Mouse (Mus musculus) intestine, postnatal 0 days (tissue): ENCODE results near the gene Mtfmt. TPM values are rescaled to one million over a fixed set of nuclear protein-coding genes. Genes with fewer than 3 reads are reported as not detected.
A peak's percentile ranks its signal among the peaks of the same experiment; 100 is the strongest.

Experiments used
- ATAC-seq: fragments of 200-750 bp; cut with Nextera tagmentation; 2 replicates; pipeline ENCODE4 v1.8.0; 2017; ENCODE audit warnings: mild to moderate bottlenecking, moderate TSS enrichment, moderate library complexity
- H3K27ac ChIP-seq: fragments of 300-500 bp; sonication (generic); 2 replicates; pipeline ENCODE4 v1.5.1; 2014; ENCODE audit warnings: mild to moderate bottlenecking, low read depth, low read length, moderate library complexity
- H3K27me3 ChIP-seq: fragments of 300-500 bp; sonication (generic); replicated peaks from 2 replicates; pipeline ENCODE4 v1.6.1; 2014; ENCODE audit warnings: low read length, mixed read lengths; ENCODE audit not compliant: control insufficient read depth, insufficient read depth
- H3K36me3 ChIP-seq: fragments of 300-500 bp; sonication (generic); 2 replicates; pipeline ENCODE4 v1.6.1; 2014; ENCODE audit warnings: mild to moderate bottlenecking, moderate library complexity; ENCODE audit not compliant: control insufficient read depth, insufficient read depth
- H3K4me1 ChIP-seq: fragments of 300-500 bp; sonication (generic); replicated peaks from 2 replicates; pipeline ENCODE4 v1.6.1; 2014; ENCODE audit warnings: antibody characterized with exemption, low read length, mixed read lengths; ENCODE audit not compliant: control insufficient read depth, insufficient read depth
- H3K4me2 ChIP-seq: fragments of 300-500 bp; sonication (generic); replicated peaks from 2 replicates; pipeline ENCODE4 v1.6.1; 2014; ENCODE audit warnings: low read depth, mild to moderate bottlenecking, moderate library complexity
- H3K4me3 ChIP-seq: fragments of 300-500 bp; sonication (generic); 2 replicates; pipeline ENCODE4 v1.5.1; 2014; ENCODE audit warnings: low read depth, low read length
- H3K9ac ChIP-seq: fragments of 300-500 bp; sonication (generic); 2 replicates; pipeline ENCODE4 v1.6.1; 2014; ENCODE audit warnings: mild to moderate bottlenecking, low read depth, low read length
- H3K9me3 ChIP-seq: fragments of 300-500 bp; sonication (generic); 2 replicates; pipeline ENCODE4 v1.6.1; 2016; ENCODE audit warnings: mixed run types; ENCODE audit not compliant: control insufficient read depth
- CTCF ChIP-seq: sonication (generic); IDR thresholded peaks from 2 replicates; pipeline ENCODE4 v1.5.1; 2016; ENCODE audit warnings: low read depth, mild to moderate bottlenecking, control low read depth, antibody characterized with exemption, moderate library complexity
- WGBS: fragments of 180-500 bp; shearing (Covaris S2); extraction: QIAGEN DNeasy Blood & Tissue Kit; methylation state at CpG from one replicate; pipeline ENCODE4 v1.1.7; 2014; 5-methylcytosine and 5-hydroxymethylcytosine counted together
- polyA plus RNA-seq: library from polyadenylated mRNA; unstranded; fragments of >200 nt; fragmentation: Nextera tagmentation; extraction: Ambion mirVana; gene quantifications from 2 replicates; pipeline ENCODE4 v1.2.1, GENCODE M21; 2015

Gene Mtfmt
- polyA plus RNA-seq, 1 experiment from 2014 or later, result 14.8 TPM

- ATAC-seq, result no peak
- H3K4me3 ChIP-seq, result peak overlapping the region; percentile 92; the same call in 1 of the 2 replicates
- TF ChIP-seq CTCF, result no peak
- WGBS, result 50% methylated on average over 3 of the region's 3 CpGs
- H3K27me3 ChIP-seq, result no peaks in the 10 kb centered on the region
- H3K9me3 ChIP-seq, result no peaks in the 10 kb centered on the region
- H3K36me3 ChIP-seq, result no peaks in the 10 kb centered on the region
- no peak overlapping the region for H3K27ac ChIP-seq
- peaks cover 10% of the 10 kb centered on the region for H3K4me1 ChIP-seq
- H3K9ac ChIP-seq, result no peak overlapping the region
- H3K4me2 ChIP-seq, result peak overlapping the region; percentile 76
These were observed 24.6 kb downstream of the Mtfmt start for GRCm38 (mm10) chr9:65460198-65460597.

GRCm38 (mm10) chr9:65460732-65461442 lies 25.3 kb downstream of the Mtfmt start, which contains the start of gene Spg21:
Gene Spg21 (plus strand): TSS chr9:65460947.
- Histone ChIP-seq H3K27me3 (no peaks in the 10 kb centered on the region), H3K9ac (peak within 1 kb of the TSS; percentile 82), H3K4me2 (peak within 1 kb of the TSS; percentile 76), H3K27ac (peak within 1 kb of the TSS; percentile 87), H3K4me1 (peaks cover 10% of the 10 kb centered on the region), H3K4me3 (peak within 1 kb of the TSS; percentile 92), H3K36me3 (peaks cover 4% of the 10 kb centered on the region), H3K9me3 (no peaks in the 10 kb centered on the region)
- WGBS, result 0% methylated on average over 53 of the region's 53 CpGs
- ATAC-seq, result peak; percentile 95
- TF ChIP-seq CTCF, result peak; percentile 29

DNA sequence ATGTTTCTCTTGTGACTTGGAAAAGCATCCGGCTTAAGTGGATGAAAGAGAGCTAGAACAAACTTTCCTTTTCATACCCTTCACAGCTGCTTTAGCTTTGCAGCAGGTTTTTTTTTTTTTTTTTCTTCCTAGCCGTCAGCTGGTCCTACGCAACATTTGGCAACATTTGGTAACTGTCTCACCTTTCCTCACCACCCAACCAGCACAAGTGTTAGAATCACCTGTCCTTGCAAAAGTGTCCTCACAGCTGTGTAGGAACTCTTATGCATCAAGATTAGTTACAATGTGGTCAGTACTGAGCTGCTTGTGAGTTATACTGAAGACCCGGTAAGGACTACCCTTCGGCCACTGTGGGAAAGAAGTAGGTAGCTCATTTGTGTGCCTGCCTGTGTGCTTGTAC lies 27.0 kb downstream of the Mtfmt start:
- Histone ChIP-seq H3K27ac (no peak overlapping the region), H3K9ac (no peak overlapping the region), H3K4me3 (no peak overlapping the region), H3K4me1 (peaks cover 10% of the 10 kb centered on the region), H3K27me3 (no peaks in the 10 kb centered on the region), H3K36me3 (peaks cover 10% of the 10 kb centered on the region), H3K9me3 (no peaks in the 10 kb centered on the region), H3K4me2 (no peak overlapping the region)
- no peak for ATAC-seq
- 76% methylated on average over 5 of the region's 5 CpGs for WGBS
- no peak for TF ChIP-seq CTCF

GRCm38 (mm10) chr9:65464161-65464560 lies 28.6 kb downstream of the Mtfmt start:
- TF ChIP-seq CTCF, result no peak
- no peak overlapping the region for H3K4me3 ChIP-seq
- no peak for ATAC-seq
- H3K27me3 ChIP-seq, result no peaks in the 10 kb centered on the region
- 88% methylated on average over 6 of the region's 6 CpGs for WGBS
- no peak overlapping the region for H3K9ac ChIP-seq
- H3K27ac ChIP-seq, result no peak overlapping the region
- H3K9me3 ChIP-seq, result no peaks in the 10 kb centered on the region
- no peak overlapping the region for H3K4me2 ChIP-seq
- peaks cover 14% of the 10 kb centered on the region for H3K36me3 ChIP-seq
- H3K4me1 ChIP-seq, result peaks cover 10% of the 10 kb centered on the region

- Histone ChIP-seq H3K27me3 (no peaks in the 10 kb centered on the region), H3K9me3 (no peaks in the 10 kb centered on the region), H3K4me3 (no peak overlapping the region), H3K4me2 (no peak overlapping the region), H3K9ac (no peak overlapping the region), H3K27ac (0 out of 2 replicates have a peak overlapping the region, but pooled peaks have one; percentile 22), H3K36me3 (peaks cover 23% of the 10 kb centered on the region), H3K4me1 (peaks cover 9% of the 10 kb centered on the region)
- ATAC-seq, result no peak
- TF ChIP-seq CTCF, result no peak
- 55% methylated on average over 2 of the region's 2 CpGs for WGBS
These were observed 29.7 kb downstream of the Mtfmt start for GRCm38 (mm10) chr9:65465241-65465640.

- peaks cover 35% of the 10 kb centered on the region for H3K36me3 ChIP-seq
- 65% methylated on average over 11 of the region's 11 CpGs for WGBS
- no peaks in the 10 kb centered on the region for H3K9me3 ChIP-seq
- H3K9ac ChIP-seq, result no peak overlapping the region
- ATAC-seq, result no peak
- no peaks in the 10 kb centered on the region for H3K27me3 ChIP-seq
- no peak overlapping the region for H3K4me3 ChIP-seq
- H3K4me1 ChIP-seq, result no peaks in the 10 kb centered on the region
- no peak for TF ChIP-seq CTCF
- H3K27ac ChIP-seq, result no peak overlapping the region
- no peak overlapping the region for H3K4me2 ChIP-seq
These were observed 32.1 kb downstream of the Mtfmt start for GRCm38 (mm10) chr9:65467686-65468085.
